Mouse (Mus musculus) brain, embryonic 14.5 days (tissue): ENCODE measurements at regions not wholly inside any gene's neighbourhood (a gene's known extent, or its start where the extent isn't known, plus 50 kb on each side); places are given as distances from the start of the nearest gene placed in this dataset.
A peak's percentile ranks its signal among the peaks of the same experiment; 100 is the strongest.

Source experiments
- CTCF ChIP-seq: fragments of 200-500 bp; IDR thresholded peaks from 2 replicates; pipeline ENCODE4 v1.5.1; 2012; ENCODE audit warnings: inconsistent platforms, mild to moderate bottlenecking, moderate library complexity, borderline replicate concordance; ENCODE audit not compliant: insufficient read depth, insufficient read length; ENCODE audit errors: extremely low read depth
- POLR2A ChIP-seq: fragments of 200-500 bp; IDR thresholded peaks from 2 replicates; pipeline ENCODE4 v1.6.1; 2012; ENCODE audit warnings: mild to moderate bottlenecking, inconsistent platforms, borderline replicate concordance; ENCODE audit not compliant: poor library complexity, insufficient read depth, insufficient read length, severe bottlenecking; ENCODE audit errors: extremely low read depth

- TF ChIP-seq CTCF (peak; percentile 40; the same call in 1 of the 2 replicates), POLR2A (no peak)
Observed at GRCm38 (mm10) chr1:30740831-30741230, 132.9 kb downstream of the Phf3 start.
